Mouse (Mus musculus) gonadal fat pad, adult 2 months (tissue): ENCODE measurements at regions not wholly inside any gene's neighbourhood (a gene's known extent, or its start where the extent isn't known, plus 50 kb on each side); places are given as distances from the start of the nearest gene placed in this dataset.

Experiments used
- DNase-seq: peaks from one replicate; pipeline ENCODE4 v3.0.0-alpha.2; 2012; ENCODE audit warnings: low read depth

DNA sequence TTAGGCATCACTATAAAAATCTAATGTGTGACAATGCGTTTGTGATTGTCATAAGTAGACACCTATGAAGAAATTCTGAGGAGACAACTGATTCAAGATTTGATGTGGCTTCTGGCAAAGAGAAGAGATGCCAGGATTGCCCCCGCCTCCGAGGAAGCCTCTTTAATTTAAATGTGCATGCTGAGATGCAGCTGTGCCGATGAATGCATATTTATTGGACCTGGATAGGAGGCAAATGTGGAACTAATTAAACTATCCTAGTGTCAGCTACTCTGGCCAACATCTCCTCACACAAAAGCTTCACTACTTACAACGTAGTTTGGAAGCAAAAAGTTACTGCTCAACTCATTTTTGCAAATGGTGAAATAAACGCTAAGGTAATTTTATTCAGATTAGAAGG lies 173.4 kb upstream of the Dph6 start:
- no peak for DNase-seq

DNA sequence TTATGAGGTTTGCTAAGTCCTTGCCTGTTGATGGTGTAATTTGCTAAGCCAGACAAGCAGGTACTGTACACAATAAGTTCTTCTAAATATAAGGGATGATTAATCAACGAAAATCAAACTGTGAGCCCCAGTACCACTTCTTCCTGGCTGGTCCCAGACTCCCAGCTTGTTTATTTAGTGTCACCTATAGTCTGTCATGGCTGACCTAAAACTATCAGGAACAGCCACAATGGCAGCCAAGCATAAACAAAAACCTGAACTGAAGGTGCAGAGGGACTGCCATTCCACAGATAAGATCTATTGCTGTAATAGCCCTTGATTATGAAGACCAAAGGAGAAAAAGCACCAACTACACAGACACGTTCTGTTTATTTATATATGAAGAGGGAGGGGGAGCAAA lies 180.9 kb upstream of the Dph6 start:
- no peak for DNase-seq

DNA sequence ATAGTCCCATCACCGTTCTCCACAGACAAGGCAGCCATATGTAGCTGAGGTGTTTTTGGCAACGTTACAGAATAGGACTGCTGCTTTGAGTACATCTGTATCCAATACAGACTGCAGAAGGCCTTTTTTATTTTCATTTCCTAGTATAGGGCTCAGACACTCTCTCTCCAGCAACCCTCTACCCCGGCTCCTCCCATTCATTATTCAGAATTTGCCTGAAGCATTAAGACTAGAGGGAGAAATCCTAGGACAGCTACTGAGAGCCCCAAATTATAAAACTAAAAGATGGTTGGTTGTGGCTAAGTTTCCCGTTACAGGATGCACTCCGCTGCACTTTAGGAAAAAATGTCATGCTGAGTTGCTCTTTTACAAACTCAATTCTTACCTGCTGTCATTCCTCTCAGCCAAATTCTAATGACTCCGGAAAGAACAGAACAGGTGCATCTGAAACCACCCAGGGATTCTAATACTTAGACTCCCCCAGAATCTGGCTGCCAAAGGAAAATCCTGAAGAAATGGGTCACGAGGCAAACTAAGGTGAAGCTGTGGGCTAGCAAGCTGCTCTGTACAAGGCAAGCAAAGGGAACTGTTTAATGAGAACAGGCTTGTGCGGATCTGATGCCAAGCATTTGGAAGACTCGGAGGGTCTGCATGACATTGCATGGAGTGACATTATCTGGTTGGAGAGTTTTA lies 189.1 kb upstream of the Dph6 start:
- DNase-seq: no peak

DNA sequence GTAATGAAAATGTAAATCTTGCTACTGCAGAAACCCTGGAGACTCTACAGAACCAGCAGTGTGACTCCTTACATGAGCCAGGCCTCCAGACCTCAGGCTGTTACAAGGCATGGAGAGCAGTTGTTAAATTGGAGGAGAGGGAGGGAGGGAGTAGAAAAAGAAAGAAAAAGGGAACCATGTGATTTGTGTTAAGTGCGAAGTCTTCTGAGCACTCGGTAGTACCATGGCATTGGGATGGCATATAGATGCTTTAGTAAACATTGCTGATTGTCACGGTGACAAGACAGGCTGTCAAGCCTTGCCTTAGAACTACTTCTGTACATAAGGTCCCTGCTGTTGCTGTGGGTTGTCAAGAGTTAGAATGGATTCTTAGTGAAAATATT lies 189.6 kb upstream of the Dph6 start:
- no peak for DNase-seq

DNA sequence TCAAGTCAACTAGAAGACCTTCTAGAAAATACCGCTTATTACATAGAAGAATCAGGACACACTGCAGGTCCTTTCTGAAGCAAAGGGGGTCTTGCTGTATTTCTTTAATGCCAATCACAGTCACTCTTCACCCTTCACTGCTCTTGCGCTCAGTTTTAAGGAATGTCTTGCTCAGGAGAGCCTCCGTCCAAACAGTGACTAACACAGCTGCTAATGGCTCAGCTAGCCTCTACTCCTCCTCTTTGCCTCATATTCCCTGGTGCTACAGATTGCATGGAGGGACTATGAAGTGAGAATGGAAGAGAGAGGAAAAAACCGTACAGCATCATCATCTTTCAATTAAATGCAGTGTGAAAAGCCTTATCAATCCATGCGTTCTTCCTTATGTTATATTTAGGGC lies 193.7 kb upstream of the Dph6 start:
- no peak for DNase-seq

DNA sequence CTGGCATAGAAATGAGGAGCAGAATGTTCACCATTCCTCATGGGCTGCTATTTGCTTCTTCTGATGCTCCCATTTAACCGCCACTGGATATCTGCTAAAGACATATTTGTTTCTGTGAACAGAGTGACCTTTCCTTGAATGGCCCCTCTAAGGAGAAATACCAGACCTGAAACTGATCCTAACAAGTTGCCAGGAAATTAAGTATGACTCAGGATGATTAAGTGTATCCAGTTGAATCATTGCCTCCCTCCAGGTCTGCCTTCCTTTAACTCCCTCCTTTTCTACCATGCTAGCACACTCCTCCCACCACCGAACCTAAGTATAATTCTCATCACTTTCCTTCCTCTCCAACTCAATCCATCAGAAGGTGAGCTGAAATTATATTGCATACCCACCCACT lies 194.2 kb upstream of the Dph6 start:
- DNase-seq: no peak

DNA sequence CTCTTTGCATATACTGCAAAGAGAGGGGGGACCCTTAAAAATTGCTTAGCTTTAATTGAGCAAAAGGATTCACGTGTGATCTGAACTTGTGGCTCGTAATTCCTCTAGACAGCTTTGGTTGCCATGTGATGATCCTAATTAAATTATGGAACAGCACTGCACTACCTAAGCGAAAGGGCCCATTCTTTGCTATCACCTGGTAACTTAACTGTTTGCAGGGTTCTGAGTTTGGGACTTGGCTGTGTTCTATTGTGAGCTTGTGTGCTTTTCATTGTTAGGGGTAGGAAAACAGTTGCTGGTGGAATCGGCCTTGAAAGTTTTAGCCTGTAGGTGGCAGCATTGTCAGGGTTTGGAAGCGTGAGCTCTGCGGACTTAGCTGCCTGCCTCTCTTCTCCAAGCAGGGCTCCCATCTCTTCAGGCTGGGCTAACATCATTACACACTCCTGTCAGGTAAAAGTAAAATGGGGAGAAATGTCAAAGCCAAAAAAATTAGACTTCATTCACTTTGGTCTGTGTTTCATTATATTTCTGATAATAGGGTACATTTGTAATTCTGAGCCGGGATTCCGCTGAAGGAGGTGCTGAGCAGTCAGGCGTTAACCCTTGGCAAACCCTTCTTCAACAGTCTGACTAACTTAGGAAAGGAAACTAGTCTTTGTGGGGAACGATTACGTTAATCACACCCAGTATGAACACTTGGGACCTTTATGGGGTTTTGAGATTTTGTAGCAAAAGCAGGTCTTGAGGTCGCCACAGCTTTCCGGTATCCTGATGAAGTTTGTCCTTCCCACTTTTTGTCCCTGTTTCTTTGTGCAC lies 199.2 kb upstream of the Dph6 start:
- no peak for DNase-seq

DNA sequence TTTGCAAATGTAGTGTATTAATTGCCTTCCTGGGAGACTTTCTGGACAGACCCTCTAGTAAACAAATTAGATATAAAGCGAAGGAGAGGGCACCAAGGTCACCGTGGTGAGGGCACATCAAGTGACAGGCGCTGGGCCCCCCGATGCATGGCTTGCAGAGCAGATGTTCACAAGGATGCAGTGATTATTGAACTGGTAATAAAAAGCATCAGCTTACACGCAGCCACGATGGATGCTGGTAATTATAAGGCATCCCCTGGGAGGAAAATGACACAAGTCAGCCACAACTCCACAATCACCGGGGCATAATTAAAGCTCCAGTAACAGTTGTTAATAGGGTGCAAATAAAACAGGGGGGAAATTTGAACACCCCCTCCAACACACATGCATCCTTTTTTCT lies 217.5 kb upstream of the Dph6 start:
- no peak for DNase-seq

DNA sequence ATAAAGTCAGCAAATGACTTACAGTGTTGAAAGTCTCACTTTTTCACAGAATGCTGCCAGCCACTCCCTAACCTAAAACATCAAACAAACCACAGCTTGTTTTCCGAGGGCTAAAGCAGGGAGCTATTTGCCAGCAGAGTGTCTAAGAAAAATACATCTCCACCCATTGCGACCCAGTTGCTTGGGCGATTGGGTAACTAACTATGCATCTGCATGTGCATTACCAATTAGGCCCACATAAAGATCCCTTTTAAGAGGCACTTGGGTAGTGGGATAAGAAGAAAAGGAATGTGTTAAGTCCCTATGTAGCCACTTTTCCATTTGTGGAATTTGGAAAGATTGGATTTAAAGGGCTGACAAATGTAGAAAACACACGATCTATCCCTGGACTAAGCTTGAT lies 218.3 kb upstream of the Dph6 start:
- no peak for DNase-seq

DNA sequence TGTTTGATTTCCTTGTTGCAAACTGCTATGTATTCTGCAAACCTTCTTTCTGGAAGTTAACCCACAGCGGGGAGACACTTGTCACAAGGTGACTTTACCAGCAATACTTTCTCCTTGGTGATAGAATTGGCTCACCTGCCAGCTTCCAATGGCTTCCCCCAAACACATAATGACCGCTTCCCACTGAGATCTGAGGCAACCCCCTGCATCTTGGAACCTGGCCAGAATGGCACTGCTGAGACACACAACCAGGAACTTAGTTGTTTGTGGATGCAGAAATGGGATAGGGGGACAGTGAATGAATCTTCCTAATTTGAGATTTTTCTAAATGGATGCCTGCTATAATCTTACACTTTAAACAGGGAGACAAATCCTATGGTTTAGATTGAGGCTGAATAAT lies 224.3 kb upstream of the Dph6 start:
- no peak for DNase-seq

DNA sequence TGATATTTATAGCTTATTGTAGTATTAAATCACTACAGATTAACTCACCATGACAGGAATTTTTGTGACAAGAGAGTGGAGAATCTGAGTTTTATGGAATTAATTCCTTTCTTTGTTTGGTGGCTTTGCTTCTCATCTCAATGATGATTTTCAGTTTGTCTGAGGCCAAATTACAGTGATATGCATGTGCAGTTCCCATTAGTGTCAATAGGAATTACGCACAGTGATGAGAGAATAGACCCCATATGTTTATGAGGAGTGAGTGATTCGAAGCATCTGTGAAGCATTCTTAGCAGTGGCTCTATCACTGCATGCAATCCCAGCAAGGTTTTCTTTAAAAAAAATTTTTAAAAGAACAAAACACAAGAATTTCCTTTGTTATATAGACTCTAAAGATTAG lies 225.0 kb upstream of the Dph6 start:
- DNase-seq: no peak

DNA sequence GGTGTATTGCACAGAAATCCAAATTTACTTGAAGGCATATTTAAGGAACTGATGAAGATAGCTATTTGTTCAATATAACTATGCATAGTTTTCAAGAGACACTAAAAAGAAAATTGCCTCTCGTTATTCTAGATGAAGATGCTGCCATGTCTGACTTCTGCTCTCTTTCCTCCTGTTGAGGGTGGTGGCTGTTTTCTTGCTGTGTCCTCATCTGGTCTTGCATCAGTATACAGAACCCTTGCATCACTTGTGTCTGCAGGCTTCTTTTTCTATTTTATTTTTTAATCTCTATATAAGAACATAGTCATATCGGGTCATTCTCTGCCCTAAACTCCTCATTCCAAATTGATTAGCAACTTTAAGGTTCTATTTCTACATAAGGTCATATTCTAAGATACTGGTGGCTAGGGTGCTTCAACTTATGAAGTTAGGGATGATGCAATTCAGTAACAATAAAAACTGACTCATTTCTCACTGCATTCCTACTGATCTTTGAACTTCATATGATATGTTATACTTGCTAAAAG lies 231.0 kb upstream of the Dph6 start:
- no peak for DNase-seq

DNA sequence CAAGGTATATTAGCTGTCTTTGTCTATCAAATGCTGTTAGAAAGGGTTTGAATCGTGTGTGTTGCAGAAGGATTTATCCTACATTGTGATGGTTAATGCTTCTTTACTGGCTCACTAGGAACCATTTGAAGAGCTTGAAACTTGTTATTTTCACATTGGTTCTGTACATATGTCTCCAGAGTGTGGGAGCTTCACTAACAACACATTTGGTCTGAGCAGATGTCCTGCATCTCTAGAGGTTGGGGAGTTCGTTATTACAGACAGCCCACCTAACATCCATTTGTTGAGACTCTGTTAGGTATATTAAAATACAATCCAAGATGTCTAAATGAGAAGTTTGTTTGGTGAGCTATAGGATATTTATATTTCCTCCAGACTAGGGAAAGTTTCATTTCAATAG lies 244.0 kb upstream of the Dph6 start:
- DNase-seq: no peak

DNA sequence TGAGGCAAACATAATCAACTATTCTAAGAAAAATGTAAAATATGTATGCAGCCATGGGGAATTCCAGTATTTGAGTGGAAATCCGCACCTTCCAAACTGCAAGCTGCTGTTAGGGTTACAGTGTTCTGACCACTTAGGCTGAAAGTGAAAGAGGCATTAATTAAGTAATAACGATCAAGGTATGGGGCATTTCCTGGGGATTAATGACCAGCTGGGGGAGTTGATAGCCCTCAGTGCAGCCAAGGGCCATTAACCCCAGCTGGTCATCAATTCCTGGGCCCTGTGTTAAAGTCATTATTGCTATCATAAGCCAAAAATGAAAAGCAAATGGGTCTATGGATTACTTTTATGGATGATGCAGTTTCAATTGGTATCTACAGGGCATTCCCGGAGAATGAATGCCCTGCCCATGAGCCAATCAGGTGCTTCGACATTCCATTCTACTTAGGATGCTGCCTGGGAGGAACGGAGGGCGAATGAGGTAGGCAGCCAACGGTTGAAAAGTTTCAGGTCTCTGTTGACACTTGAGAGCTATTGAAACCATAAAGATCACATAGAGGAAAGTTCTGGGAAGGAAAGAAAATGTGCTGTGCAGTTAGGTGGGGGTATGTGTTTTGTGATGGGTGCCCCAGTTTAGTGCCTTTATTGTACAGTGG lies 257.2 kb upstream of the Dph6 start:
- no peak for DNase-seq

DNA sequence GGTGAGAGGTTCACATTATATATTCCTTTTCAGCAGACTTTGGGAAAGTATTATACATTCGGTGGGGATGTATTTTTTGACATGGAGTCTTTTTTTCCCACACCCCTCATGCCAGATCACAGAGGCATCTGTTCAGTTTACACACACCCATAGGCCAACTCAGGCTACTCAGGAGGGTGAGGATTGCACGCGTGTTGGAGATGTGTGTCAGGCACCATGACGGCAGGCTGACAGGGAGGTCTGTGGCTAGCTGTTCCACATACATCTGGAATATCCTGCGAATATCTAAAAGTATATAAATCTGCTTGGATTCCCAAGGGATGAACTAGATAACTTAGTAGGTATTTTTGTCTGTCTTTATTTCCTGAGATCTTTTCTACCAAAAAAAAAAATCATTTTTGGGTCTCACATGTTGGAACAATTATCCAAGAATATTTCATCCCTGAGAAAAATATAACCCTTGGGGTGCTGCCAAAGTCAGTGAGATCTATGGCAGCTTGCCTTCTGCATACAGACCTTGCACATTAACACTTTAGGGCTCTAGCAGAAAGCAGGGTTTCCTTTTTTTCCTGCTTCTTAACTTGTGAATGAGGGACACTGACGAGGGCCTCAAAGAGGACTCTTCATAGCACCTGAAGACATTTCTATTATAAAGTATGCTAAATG lies 260.4 kb upstream of the Dph6 start:
- no peak for DNase-seq

DNA sequence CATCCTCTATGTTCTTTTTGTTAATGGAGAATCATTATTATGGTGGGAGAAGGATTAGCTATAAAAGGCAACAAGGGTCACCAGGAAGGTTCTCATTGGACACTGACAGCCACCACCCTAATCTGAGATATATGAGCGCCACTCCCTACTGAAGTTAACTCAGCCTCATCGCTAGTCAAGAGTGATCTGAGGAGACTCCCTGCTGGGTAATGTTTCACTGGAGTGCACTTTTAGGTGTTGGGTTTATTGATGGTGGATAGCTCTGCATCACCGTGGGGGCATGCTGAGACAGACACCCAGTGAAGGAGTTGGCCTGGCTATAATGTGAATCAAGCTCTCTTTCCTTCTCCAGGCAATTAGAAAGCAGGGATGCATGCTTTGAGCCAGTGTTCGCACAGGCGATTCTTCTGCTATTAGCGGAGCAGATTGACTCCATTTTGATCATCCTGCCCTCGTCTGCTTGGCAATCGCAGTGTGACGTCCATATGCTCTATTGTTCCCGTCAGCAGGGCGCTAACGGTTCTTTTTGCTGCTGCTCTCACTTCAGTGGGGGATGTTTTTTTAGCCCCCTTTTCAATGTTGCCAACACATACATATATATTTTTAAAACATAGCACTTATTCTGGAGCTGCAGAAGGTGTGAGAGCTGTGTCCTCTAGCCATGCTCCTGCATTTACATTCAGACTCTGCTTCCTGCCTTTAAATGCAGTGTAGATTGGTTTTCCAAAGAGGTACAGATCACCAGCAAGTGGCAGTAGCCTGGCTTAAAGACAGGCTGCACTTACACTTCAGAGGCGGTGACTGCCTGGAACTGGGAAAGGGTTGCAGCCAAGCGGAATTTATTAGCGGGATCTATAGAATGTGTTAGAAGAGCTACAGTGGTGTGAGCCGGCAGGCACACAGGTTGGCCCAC lies 263.9 kb upstream of the Dph6 start:
- DNase-seq: no peak

DNA sequence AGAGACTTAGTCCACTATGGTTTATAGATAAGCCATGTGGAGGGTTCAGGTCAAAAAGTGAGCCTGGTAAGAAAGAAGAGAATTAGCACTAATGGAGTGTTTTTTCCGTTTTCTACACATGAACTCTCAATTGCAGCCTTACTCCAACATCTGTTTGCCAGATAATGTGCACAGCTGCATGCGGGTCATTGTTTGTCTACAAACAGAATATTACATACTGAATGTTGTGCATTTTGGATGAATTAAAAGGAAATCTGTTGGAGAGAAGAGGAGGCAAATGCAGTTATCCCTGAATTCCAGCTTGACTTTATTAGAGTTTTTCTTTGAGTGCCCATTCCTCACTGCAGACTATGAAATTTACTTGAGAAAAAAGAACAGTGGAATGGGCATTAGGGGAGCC lies 269.1 kb upstream of the Dph6 start:
- DNase-seq: no peak

DNA sequence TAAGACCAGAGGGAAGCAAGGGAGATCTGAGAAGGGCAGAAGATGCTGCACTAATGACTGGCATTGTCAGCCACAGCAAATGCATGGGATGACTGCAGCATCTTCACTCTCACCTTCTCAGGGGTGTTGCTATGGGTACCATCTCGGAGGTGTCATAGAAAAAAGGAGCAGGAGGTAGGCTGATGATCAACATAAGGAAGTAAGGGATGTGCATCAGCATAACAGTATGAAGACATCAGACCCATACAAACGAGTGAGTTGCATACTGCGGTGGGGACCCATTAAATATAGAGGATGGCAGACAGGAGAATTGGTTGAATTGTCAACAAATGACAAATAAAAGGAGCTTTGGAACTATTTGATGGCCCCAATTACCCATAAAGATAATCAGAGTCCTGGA lies 280.7 kb upstream of the Dph6 start:
- no peak for DNase-seq

DNA sequence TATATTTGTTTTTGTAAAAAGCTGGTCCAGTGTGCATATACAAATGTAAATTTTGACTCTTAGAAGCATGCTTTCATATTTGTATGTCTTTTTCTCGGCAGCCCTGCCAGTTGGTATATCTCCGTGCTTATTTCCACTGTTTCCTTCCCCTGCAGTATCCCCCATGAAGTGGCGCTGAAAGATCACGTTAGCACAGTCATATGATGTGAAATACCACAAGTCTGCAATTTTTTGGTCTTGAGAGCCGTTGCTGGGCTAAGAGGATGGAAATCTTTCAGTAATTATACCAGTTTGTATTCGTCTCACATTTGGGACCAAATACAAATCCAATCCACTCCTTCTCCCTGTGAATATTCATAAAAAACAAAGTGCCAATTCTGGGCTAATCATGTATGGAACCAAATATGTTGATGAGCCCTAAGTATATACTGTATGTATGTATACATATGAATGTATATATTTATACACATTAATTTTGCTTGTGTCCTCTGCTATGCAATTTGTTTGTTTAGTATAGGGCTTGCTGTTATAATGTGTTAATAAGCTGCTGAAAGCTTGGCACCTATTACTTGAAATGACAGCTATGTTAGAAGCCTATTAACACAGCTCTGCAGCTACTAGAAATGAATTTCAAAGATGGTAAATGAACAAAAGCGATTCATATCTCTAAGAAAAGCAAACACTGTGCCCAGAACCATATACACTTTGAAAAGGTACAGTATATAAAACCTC lies 283.8 kb upstream of the Dph6 start:
- no peak for DNase-seq

DNA sequence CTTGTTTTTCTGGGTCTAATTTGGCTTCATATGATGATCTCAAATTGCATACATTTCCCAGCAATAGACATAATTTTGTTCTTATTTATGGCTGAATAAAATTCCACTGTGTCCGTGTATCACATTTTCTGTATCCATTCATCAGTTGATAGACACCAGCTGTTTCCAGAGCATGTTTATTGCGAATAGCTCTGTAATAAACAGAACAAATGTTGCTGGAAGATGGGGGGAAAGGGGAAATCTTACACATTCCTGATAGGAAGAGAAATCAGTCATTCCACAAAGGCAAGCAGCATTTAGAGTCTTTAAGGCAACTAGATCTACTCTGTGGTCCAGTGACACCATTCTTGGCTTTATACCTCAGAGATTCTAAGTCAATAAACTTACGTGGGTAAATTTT lies 311.3 kb upstream of the Dph6 start:
- DNase-seq: no peak

DNA sequence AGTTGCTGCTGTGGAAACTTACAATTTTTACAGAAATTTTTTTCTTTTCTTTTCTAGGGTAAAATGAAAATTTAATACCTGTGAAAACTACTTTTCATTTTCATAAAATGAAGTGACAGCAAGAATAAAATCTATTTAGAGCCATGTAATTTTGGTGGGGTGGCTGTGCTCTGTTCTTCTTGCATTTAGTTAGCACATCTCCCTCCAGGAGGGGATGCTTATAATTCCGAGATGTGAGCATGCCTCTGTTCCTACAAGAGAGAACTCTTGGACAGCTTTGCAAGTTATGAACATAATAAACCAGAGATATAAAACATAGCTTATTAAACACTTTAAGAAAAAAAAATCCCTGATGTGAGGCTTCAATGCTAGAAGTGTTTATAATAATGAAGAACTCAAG lies 313.9 kb upstream of the Dph6 start:
- DNase-seq: no peak
